Mouse (Mus musculus): ENCODE data around the gene Twf1. TPM values are rescaled to one million over a fixed set of nuclear protein-coding genes. Genes with fewer than 3 reads are reported as not detected.
A peak's percentile ranks its signal among the peaks of the same experiment; 100 is the strongest.

Gene Twf1
- total and polyA plus RNA-seq, 3 experiments = 26.4 to 64.1 (median 37.1) TPM

DNA sequence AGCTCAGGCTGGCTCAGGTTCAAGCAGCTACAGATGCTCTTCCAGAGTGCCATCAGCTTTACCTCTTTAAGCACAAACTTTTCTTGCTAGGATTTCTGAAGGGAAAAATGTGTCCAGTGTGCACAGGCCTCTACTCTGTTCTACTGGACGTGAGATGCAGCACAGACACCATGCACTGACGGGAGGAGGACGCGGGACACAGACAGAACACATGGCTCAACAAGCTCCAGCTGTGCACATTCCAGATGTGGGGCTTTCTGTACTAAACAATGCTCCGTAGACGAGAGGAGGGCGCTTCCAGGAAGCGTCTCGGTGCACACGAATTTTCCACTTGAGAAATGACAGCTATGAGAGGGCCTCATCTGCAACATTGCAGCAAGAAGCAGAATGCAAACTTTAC lies 6.5 kb downstream of the Twf1 start:
- H3K27me3 ChIP-seq (ENCODE audit: control insufficient read depth in 1 of 2, insufficient read depth in 2 of 2, low read length in 2 of 2) = no peaks in the 10 kb centered on the region
- peaks cover 7 to 50% of the 10 kb centered on the region in 2 experiments for H3K36me3 ChIP-seq (ENCODE audit: control insufficient read depth in 1 of 2, insufficient read depth in 2 of 2, low read length in 2 of 2)
- no peak overlapping the region for H3K4me3 ChIP-seq (ENCODE audit: control insufficient read depth in 1 of 2, insufficient read depth in 1 of 2, low read depth in 2 of 2, low read length in 2 of 2)
- H3K9me3 ChIP-seq (replicated peaks; ENCODE audit: insufficient read depth, low read length) = no peaks in the 10 kb centered on the region
- H3K27ac ChIP-seq (ENCODE audit: control insufficient read depth, low read depth, low read length) = no peak overlapping the region
- no peak overlapping the region for H3K9ac ChIP-seq (ENCODE audit: control insufficient read depth, low read depth, low read length, poor library complexity, severe bottlenecking)
- H3K79me2 ChIP-seq (ENCODE audit: control insufficient read depth, insufficient read depth, low read length, poor library complexity) = peaks cover 5% of the 10 kb centered on the region
- TF ChIP-seq MXI1 (IDR thresholded peaks at IDR 0.05; ENCODE audit: low read depth, low read length) (no peak), TBP (IDR thresholded peaks at IDR 0.05; ENCODE audit: low read depth, low read length) (no peak), POLR2A (IDR thresholded peaks at IDR 0.05; ENCODE audit: control insufficient read depth in 1 of 2, insufficient read depth in 1 of 2, low read depth in 1 of 2, low read length in 2 of 2, poor library complexity in 1 of 2) (no peak), MYC (IDR thresholded peaks at IDR 0.05; ENCODE audit: low read depth, low read length) (no peak), RCOR1 (IDR thresholded peaks at IDR 0.05; ENCODE audit: low read depth, low read length) (no peak), ZNF384 (IDR thresholded peaks at IDR 0.05; ENCODE audit: low read depth, low read length) (no peak), SIN3A (IDR thresholded peaks at IDR 0.05; ENCODE audit: low read length) (no peak), EP300 (IDR thresholded peaks at IDR 0.05; ENCODE audit: low read depth in 1 of 2, low read length in 2 of 2) (no peak), ELF1 (IDR thresholded peaks at IDR 0.05; ENCODE audit: low read depth, low read length) (no peak), ZC3H11A (IDR thresholded peaks at IDR 0.05; ENCODE audit: low read depth, low read length) (no peak), CHD2 (IDR thresholded peaks at IDR 0.05; ENCODE audit: low read length) (no peak), TCF12 (IDR thresholded peaks at IDR 0.05; ENCODE audit: low read depth, low read length) (no peak), POLR2AphosphoS5 (IDR thresholded peaks at IDR 0.05; ENCODE audit: borderline replicate concordance, low read depth, low read length) (no peak)
- peaks cover 2 to 4% of the 10 kb centered on the region in 2 experiments for H3K4me1 ChIP-seq (ENCODE audit: control insufficient read depth in 1 of 2, insufficient read depth in 2 of 2, low read length in 2 of 2)
- DNase-seq (ENCODE audit: low read depth, low spot score) = no peak

DNA sequence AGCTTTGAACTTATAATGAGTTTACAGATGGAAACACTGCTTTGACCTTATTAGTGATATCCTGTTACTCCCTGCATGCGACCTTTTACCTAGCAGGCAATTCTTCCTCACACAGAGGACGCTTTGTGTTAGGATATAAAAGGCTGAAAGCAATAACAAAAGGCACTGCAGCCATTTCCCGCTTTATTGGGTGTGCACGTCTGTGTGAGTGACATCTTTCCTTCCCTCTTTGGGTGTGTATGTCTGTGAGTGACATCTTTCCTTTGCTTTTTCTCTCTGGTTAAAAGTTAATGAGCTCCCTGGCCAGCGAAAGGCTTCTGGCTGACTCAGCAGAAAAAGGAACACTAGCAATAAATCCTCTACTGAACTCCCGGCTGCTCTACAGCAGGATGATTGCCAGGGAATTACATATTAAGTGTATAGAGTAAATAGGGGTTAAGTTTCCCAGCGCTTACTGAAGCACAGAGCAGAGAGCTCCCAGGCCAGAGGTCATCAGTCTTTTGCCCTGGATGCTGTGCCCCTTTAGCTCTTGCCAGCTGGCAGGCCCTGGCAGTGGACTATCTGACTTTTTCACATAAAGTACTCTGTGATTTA lies 7.6 kb downstream of the Twf1 start:
- Histone ChIP-seq H3K9ac (ENCODE audit: control insufficient read depth, low read depth, low read length, poor library complexity, severe bottlenecking) (no peak overlapping the region), H3K4me1 (ENCODE audit: control insufficient read depth in 1 of 2, insufficient read depth in 2 of 2, low read length in 2 of 2) (no peaks in the 10 kb centered on the region; a peak in 1 of 4 replicates), H3K9me3 (replicated peaks; ENCODE audit: insufficient read depth, low read length) (no peaks in the 10 kb centered on the region), H3K4me3 (ENCODE audit: control insufficient read depth in 1 of 2, insufficient read depth in 1 of 2, low read depth in 2 of 2, low read length in 2 of 2) (no peak overlapping the region), H3K27ac (ENCODE audit: control insufficient read depth, low read depth, low read length) (no peak overlapping the region), H3K27me3 (ENCODE audit: control insufficient read depth in 1 of 2, insufficient read depth in 2 of 2, low read length in 2 of 2) (no peaks in the 10 kb centered on the region), H3K36me3 (ENCODE audit: control insufficient read depth in 1 of 2, insufficient read depth in 2 of 2, low read length in 2 of 2) (peaks cover 2 to 50% of the 10 kb centered on the region in 2 experiments; a peak in 3 of 4 replicates), H3K79me2 (ENCODE audit: control insufficient read depth, insufficient read depth, low read length, poor library complexity) (peaks cover 2% of the 10 kb centered on the region)
- TF ChIP-seq MAFK (IDR thresholded peaks at IDR 0.05; ENCODE audit: borderline replicate concordance, low read depth, low read length) = peak; percentile 93
- no peak for TF ChIP-seq TAL1 (IDR thresholded peaks at IDR 0.05; ENCODE audit: low read length)
- no peak for DNase-seq (ENCODE audit: low read depth, low spot score)

All from MEL (cell line).